Mouse (Mus musculus): ENCODE measurements around the gene Ffar4.

Ffar4 gene

DNA sequence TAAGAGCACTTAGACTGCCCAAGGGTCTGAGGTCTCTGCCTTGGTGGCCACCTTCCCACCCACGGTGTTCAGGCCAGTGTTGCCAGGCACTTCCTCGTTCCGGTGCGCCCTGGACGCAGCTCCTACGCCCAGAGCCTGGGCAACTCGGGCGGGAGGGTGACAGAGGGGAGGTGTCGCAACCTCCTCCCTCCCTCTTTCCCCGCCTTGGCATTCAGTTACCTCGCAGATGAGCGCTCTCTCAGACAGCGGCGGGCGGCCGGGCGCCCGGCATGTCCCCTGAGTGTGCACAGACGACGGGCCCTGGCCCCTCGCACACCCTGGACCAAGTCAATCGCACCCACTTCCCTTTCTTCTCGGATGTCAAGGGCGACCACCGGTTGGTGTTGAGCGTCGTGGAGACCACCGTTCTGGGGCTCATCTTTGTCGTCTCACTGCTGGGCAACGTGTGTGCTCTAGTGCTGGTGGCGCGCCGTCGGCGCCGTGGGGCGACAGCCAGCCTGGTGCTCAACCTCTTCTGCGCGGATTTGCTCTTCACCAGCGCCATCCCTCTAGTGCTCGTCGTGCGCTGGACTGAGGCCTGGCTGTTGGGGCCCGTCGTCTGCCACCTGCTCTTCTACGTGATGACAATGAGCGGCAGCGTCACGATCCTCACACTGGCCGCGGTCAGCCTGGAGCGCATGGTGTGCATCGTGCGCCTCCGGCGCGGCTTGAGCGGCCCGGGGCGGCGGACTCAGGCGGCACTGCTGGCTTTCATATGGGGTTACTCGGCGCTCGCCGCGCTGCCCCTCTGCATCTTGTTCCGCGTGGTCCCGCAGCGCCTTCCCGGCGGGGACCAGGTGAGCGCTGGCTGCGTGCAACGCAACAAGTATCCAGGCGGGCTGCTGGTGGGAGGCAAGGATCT lies at the start of gene Ffar4:
Gene Ffar4, plus strand, starts transcription at position 214 of the 901 bp plus-strand sequence.
- no peak for DNase-seq (ENCODE audit: low read depth, low spot score)

DNA sequence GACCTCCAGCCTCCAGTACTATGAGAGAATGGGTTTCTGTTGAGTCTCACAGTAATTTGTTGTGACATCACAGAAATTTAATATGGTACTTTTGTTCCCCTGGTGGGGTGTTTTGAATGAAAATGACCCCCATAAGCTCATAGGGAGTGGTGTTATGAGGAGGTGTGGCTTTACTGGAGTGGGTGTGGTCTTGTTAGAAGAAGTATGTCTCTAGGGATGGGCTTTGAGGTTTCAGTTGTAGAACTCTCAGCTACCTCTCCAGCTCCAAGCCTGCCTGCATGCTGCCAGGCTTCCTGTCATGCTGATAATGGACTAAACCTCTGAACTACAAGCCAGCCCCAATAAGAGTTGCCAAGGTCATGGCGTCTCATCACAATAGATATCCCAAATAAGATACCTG lies 47.2 kb upstream of the Ffar4 start:
- no peak for DNase-seq (ENCODE audit: low read depth, low spot score)

DNA sequence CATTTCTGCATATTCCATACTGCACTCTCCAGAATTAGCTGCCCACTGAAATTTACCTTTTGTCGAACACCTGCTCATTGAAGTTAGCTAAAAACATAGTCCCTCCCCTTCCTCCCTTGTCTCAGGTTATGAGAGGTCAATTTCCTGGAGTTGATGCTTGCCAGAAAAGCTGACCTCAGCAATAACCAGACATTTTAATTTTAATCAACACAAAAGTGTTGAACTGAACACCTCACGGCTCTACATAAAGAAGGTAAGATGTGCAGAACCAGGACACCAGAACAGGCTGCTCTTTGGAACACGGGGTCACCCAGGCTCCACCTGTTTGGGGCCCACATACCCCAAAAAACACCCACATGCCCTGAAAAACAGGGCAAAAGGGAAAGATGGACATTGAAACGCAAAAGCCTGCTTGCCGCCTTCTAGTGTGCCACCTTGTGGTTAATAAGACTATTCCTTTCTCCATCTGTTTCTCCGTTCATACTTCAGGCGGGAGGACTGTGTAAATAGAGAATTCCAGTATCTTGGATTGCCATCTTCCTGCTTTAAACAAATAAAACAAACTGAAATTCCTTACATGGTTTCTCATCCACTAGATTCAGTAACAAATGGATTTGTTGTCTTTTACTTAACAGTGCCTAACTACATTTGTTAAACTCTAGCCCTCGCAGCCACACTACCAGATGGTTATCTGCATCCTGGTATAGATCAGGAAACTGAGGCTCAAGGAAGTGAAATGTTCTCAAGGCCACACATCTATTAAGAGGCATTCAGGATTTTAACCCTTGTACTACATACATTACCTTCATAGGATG lies 43.4 kb upstream of the Ffar4 start:
- DNase-seq (ENCODE audit: low read depth, low spot score) = no peak

DNA sequence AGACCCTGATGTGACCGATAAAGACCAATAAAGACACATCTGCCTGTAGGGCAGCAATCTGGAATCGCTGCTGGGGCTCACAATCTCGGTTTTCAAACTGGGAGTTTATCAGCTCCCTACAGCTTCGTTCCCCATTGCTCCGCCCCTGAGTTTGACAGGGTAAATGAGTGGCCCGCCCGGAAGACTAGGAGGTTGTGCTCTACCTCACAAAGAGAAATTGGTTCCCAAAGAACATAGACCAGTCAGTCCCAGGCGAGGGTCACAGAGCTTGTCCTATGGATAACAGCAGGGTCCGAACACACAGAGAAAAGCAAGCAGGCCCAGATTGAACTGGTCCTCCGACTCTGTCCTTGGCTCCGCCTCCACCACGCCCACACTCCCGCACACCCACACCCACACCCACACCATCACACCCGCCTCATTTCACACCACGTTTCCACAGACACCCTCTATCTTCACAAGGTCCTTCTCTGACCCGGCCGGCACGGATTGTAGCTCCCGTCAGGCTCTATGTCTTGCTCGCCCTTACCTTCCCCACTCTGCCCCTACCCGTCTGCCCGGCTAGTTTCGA lies 42.6 kb upstream of the Ffar4 start:
- no peak for DNase-seq (ENCODE audit: low read depth, low spot score)

DNA sequence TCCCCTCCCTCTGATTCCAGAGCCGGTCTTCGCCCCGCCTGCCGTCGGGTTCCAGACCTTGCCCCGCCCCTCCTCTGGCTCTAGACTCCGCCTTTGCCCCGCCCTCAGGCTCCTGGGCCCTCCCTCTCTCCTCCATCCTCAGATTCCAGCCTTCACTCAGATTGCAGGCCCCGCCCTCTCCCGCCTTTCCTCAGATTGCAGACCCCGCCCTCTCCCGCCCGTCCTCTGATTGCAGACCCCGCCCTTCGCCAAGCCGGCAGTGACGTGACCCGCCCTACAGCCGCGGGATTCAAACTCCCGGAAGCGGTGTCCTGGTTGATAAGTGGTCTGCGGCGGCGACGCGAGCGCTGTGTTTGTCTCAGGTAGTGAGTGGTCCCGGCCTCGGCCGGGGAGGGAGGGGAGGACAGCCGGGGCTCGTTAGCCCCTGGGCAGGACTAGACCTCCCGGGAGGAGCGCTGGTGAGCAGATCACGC lies 42.1 kb upstream of the Ffar4 start, which contains the start of gene Cep55:
Gene Cep55, plus strand, starts transcription at position 292 of the 473 bp plus-strand sequence.
- DNase-seq (ENCODE audit: low read depth, low spot score) = peak; percentile 95

DNA sequence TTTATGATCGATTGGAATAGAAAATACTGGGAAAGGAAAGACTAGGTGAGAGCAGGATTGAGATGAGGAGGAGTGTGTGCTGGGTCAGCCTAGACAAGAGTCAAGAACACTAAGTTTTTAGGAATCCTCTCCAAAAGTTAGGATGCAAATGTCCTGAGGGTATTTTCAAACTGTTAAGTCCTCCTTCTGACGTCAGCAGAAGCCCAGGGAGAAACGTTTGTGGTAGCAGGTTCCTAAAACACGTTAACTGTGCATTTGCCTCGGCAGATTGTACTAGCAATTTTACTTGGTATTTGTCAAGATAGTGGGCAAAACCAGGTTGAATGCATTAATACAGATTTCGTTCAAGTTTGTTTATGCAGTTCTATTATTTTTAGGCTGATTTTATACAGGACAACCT lies 41.1 kb upstream of the Ffar4 start:
- no peak for DNase-seq (ENCODE audit: low read depth, low spot score)

DNA sequence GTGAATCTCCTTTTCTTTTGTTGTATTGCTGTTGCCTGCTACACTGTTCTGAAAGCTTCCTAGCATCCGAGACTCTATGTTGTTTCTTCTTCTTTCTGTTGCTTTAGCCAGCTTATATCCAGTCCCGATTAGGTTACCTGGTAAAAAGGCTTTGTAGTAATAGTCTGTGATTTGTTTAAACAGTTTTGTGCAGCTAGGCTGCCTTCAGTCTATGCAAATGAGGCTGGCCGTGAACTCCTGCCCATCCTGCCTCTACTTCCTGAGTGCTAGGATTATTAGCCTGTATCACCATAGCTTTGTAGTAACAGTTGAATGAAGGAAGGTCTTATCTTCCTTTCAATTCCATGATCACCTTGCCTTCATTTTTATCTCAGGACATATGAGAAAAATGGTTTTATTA lies 40.6 kb upstream of the Ffar4 start:
- DNase-seq (ENCODE audit: low read depth, low spot score) = no peak

DNA sequence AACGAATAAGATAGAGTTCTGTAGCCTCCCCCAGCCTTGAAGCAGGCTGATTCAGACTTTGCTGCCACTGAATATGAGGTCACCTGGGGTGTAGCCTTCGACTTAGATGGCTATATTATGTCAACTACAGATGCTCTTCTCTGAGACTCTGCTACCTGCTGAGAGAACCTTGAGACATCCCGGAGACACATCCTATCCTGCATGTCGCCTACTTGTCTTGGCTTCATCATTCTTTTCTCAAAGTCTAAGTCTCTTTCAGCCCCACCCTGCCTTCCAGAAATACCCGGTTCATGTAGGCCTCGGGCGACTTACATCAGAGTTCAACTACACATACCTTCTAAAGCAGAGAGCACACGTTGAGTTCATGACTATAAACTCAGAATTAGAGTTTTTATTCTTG lies 39.9 kb upstream of the Ffar4 start:
- no peak for DNase-seq (ENCODE audit: low read depth, low spot score)

DNA sequence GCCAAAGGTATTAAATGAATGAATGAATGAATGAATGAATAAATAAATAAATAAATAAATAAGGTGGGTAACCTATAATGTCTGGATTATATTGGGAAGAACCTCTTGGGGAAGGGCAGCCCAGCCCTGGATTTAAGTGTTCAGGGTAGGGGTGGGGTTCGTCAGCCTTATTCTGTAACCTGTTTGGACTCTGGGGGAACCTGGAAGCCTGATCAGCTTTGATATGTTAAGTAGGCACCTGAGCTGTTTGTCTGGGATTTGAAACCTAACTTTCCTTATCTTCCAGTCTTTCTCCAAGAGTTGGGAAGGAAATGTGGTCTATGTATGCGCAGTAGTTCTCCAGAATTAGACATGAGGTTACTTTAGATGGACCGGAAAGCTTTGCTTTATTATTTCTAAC lies 33.7 kb upstream of the Ffar4 start:
- no peak for DNase-seq (ENCODE audit: low read depth, low spot score)

DNA sequence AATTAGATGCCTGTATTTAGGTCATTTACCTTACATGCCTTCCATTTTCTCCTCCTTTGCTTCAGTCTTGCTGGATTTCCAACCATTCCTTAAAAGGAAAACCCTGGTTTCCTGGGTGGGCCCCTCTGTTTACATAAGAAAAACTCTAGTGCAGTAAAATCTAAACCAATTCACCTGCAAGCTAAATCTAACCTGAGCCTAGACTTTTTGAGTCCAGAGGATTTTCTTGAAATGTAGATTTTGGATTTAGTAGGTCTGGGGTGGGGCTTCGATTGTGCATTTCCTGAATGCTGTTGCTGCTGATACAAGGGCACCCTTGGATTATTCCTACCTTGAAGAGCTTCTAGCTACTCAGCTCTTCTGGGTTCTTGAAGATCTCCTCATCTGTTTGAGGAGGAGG lies 32.8 kb upstream of the Ffar4 start:
- no peak for DNase-seq (ENCODE audit: low read depth, low spot score)

DNA sequence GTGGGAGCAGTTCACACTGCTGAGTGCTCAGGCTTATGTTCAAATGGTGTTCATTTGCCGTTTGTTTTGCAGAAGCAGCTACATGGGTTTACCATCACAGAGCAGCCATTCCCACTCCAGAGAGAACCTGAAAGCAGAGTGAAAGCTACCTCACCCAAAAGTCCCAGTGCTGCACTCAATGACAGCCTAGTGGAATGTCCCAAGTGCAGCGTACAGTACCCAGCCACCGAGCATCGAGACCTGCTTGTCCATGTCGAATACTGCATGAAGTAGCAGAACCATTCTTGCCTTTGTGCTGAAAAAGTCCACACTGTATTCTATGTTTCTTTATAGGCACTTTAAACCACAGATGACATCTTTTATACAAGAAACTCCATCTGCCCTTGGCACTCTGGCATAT lies 23.6 kb upstream of the Ffar4 start:
- DNase-seq (ENCODE audit: low read depth, low spot score) = no peak

DNA sequence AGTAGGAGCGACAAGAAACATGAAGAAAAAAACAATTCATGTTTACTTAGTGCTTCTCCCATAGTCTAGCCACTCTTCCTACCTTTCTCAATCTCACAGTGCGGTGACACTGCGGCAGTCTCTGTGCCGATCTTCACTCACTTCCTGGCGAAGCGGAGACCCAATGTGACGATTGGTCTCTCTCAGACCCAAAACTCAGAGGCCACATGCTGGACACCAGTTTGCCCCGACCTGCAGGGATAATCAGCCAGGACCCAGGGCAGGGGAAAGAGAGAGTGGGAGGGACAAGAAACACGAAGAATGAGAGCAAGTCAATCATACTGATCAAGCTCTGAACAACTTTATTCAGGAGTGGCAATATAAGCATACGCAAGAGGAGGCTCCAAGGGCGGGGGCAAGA lies 21.8 kb upstream of the Ffar4 start:
- no peak for DNase-seq (ENCODE audit: low read depth, low spot score)

DNA sequence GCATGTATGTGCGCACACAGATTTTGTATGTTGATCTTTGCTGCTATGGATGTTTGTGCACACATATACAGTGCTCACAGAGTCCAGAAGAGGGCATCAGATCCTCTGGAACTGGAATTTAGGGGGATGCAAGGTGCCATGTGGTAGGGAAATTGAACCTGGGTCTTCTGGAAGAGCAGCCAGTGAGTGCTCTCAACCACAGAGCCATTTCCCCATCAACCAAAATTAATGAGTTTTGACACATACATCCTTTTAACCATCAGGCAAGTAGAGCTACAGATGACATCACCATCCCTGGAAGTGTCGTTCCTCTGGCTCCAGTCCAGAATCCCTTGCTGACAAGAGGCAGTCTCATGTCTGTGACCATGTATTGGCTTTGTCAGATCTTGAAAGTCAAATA lies 20.6 kb upstream of the Ffar4 start:
- no peak for DNase-seq (ENCODE audit: low read depth, low spot score)

DNA sequence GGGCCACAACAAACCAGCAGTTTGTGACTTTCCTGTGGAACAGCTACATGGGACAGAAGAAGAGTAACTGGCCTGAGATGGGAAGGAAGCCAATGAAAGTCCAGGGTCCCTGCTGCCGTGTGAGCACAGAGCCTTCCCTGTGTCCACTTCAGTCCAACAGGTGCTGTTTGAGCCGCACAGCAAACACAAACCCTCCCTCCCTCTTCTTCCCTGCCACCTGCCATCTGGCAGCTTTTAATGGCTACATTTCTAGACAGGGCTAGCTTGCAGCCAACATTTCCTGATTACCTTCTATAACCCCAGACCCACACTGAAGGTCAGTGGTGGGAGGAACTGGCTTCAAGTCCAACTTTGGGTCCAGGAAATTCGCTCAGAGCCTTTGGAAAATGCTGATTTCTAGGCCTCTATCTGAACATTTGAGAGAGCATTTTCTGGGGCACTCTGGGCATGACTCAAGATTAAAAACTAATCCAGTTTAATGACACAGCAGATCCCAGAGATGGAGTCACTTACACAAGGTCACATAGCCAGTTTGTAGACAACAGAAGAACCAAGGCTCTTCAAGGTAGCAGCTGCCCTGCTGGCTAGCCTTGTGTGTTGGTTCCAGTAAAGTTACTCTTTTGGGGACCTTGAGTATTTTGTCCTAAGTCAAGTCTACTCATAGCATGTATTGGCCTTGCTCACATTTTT lies 18.9 kb upstream of the Ffar4 start:
- DNase-seq (ENCODE audit: low read depth, low spot score) = no peak

DNA sequence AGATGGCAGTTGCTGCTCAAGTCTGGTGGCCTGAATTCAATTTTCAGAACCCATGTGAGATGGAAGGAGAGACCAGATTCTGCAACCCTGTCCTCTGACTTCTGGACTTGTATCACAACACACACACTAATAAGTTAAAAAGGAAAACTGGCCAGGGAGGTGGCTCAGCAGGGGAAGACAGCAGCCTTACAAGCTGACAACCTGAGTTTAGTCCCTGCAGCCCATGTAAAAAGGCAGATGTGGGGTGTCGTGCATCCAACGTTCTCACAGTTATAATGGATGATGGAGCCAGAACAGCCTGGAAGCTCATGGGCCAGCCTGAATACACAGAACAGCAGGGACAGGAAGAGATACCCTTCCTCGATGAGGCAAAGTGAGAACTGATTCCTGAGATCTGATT lies 15.5 kb upstream of the Ffar4 start:
- DNase-seq (ENCODE audit: low read depth, low spot score) = no peak

DNA sequence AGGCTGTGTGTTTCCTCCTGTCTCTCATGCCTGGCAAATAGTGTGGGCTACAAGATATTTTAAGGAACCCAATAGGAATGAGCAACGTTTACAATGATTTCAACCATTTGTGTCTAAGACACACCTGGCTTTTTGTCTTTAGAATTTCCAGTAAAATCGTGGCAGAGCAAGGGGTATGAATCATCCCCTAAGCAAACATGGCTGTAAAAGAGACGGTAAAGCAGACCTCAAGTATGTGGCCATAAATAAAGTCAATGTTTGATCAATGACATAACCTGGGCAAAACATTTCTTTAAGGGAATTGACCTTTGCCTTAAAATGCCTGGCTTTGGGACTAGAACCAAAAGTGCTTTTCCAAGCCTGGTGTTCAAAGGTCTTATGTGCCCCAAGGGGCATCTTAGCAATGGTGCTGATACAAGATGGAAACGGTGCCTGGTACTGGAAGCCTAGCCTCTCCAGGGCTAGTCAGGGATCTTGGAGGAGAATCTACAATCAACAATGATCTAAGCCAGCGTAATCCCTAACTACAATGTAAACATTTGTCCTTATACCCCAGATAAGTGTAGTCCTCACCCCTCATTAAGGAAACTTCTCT lies 13.8 kb upstream of the Ffar4 start:
- DNase-seq (ENCODE audit: low read depth, low spot score) = no peak

DNA sequence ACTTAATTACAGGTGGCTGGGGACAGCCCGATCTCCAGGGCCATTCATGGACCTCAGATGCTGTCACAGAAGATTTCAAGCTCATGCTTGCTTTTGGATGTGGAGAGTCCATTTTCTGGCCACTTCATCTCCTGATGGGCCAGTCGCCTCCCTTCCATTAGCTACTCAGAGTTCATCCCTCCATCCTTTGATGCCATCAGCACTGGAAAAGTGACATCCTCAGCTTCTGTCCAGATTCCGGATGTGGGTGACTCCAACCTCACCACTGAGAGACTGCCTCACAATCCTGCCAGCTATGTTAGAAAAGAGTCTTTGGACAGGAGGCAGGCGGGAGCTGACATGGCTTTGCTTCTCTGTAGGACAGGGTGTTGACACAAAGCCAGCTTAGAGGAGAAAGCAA lies 11.0 kb upstream of the Ffar4 start:
- DNase-seq (ENCODE audit: low read depth, low spot score) = no peak

DNA sequence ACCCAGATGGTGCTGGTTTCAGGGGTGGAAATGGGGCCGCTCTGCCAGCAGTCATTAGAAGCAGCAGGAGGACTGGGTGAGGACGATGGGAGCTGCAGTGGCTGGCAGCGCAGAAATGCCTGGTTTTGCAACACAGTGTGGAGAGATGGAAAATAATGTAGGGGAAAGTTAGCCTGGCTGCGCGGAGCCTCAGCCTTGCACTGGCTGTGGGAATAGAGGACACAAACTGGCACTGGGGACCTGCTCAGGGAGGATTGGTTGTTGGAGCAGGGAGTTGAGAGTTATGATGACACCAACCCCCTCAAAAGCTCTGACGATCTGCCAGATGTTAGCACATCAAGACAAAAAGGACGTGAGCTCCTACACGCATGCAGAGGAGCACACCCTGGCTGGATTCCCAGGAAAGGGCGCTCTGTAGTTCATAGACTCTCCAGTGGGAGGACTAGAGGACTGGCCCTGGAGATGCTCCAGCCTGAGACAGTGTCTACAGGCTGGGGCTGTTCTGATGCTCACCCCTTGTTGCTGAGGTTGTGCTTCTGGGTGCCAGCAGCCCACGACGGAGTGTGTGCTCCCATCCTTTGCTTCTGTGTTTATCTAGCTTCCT lies 9.8 kb upstream of the Ffar4 start:
- DNase-seq (ENCODE audit: low read depth, low spot score) = no peak

DNA sequence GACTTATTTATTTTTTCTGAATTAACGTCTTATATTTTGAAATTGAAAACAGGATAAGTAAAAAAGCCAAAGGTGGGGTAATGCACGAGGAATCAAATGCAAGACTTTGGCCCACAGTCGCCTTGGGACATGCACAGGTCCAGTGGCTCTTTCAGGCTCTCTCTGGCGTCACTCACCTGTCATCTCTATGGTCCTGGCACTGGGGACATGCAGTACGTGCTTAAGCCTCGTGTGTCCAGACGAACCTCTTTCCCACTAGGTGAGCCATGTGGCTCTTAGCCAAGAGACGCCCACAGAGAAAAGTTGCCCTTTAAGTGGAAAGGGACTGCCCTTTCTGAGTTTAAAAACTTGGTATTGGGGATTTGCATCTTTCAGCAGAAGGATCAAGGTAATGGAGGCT lies 7.5 kb upstream of the Ffar4 start:
- DNase-seq (ENCODE audit: low read depth, low spot score) = no peak

DNA sequence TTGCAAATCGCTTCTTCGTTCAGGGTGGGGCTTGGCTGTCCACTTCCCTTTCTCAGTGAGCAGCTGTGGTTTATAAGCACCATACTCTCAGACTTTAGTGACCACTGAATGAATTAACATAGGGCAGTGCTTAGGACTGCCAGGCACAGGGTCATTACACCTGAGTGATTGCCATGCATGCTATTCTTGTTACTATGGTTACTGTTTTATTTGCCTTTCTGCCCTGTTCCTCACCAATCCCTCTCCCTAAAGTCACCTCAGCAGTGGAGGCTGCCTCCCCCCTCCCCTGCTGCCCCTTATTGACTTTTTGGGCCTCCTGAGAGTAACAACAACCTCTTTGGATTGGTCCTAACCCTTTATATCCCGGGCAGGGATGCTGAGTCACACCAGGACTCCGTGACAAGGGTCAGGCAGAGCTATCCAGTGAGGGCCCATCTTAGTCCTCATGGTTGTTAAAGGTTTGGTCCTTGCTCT lies 5.3 kb upstream of the Ffar4 start:
- no peak for DNase-seq (ENCODE audit: low read depth, low spot score)

DNA sequence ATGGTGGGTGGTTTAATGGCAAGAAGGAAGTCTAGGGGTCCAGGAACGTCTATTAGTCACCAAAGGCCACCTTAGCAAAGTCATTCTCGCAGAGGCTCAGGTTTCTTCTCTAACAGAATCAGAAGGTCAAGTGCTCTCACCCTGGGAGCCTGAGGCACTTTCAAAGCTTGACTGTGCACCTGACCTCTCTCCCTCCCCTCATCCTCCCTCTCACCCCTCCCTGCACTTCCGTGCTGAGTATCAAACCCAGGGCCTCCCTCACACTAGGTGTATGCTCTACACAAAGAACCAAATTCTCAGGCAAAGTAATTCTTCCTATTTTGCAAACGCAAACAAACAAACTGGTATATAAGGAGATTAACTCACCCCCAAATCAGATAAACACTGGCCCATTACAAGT lies 640 bp upstream of the Ffar4 start:
- no peak for DNase-seq (ENCODE audit: low read depth, low spot score)

All from WW6 (cell line).